28 mouse cellular contexts compared by ENCODE assay signal in genomic region chr6:37539403-37539802, GRCm38 (mm10). TPM values are rescaled to one million over a fixed set of nuclear protein-coding genes. Genes with fewer than 3 reads are reported as not detected.
A peak's percentile ranks its signal among the peaks of the same experiment; 100 is the strongest.
DNase-seq lines count a peak whose midpoint lies in the region; ATAC-seq and TF ChIP-seq lines count a peak whose summit lies in the region.
"Had no signal": no experiment of that assay in that cellular context is flagged by ENCODE, and none has a peak within 500 bp of the region (broad histone marks: within the 10 kb centered on the region; RNA-seq: fewer than 3 reads in every experiment).

No protein-coding gene starts in this region.

- WGBS in kidney, embryonic 16.5 days, result 63% methylated on average over 9 of the region's 9 CpGs
- WGBS in liver, embryonic 13.5 days (ENCODE audit: insufficient replicate concordance), result 72% methylated on average over 9 of the region's 9 CpGs
- 62% methylated on average over 9 of the region's 9 CpGs for WGBS in cerebellum, adult 2 months

- 0 out of 2 replicates have a peak overlapping the region, but pooled peaks have one; percentile 7 for H3K27ac ChIP-seq in kidney, embryonic 16.5 days (ENCODE audit: low read length)
- H3K27ac ChIP-seq in liver, embryonic 13.5 days, result peak overlapping the region; percentile 60
- H3K27ac ChIP-seq in cerebellum, adult 2 months (ENCODE audit: insufficient read depth, low read length), result no peak overlapping the region
- H3K27ac ChIP-seq: embryonic facial prominence, embryonic 10.5 days; embryonic facial prominence, embryonic 15.5 days; forebrain, embryonic 12.5 days; heart, embryonic 13.5 days; hindbrain, embryonic 15.5 days; lung, embryonic 15.5 days; midbrain, embryonic 10.5 days; stomach, embryonic 15.5 days had no signal

- H3K4me1 ChIP-seq in kidney, embryonic 16.5 days (ENCODE audit: insufficient read depth, low read length), result 0 out of 2 replicates have a peak, but pooled peaks cover 4% of the 10 kb centered on the region
- no peaks in the 10 kb centered on the region for H3K4me1 ChIP-seq in liver, embryonic 13.5 days (replicated peaks)
- H3K4me1 ChIP-seq in cerebellum, adult 2 months (ENCODE audit: control insufficient read depth, insufficient read depth, low read length), result 0 out of 2 replicates have a peak, but pooled peaks cover 2% of the 10 kb centered on the region
- H3K4me1 ChIP-seq: embryonic facial prominence, embryonic 15.5 days; forebrain, embryonic 12.5 days; hindbrain, embryonic 15.5 days; lung, embryonic 15.5 days; midbrain, embryonic 10.5 days; stomach, embryonic 15.5 days had no signal

- no peak for DNase-seq in kidney, postnatal 4 days
- DNase-seq in liver, embryonic 13.5 days, result no peak
- no peak for DNase-seq in liver
- DNase-seq in kidney, postnatal 36 days, result peak; percentile 35 to 58
- DNase-seq in cerebellum, adult 2 months, result no peak
- no peak for DNase-seq in embryo, embryonic 10 days (ENCODE audit: low spot score)
- DNase-seq: adrenal gland, adult 2 months; cerebellum, postnatal 14 days; forebrain, postnatal 0 days; gastrocnemius, postnatal 10 days; heart, postnatal 10 days; right cerebral cortex, postnatal 25 days had no signal

- no peak for ATAC-seq in kidney, embryonic 16.5 days (ENCODE audit: low FRiP score, low TSS enrichment)
- ATAC-seq in liver, embryonic 13.5 days (ENCODE audit: low read depth), result no peak
- ATAC-seq: CD4-positive, CD25-positive, alpha-beta regulatory T cell, adult 4 months; forebrain, postnatal 0 days; inflammation-experienced regulatory T-cells, adult 6 months; midbrain, embryonic 16.5 days had no signal

- no peak overlapping the region for H3K4me2 ChIP-seq in kidney, embryonic 16.5 days (replicated peaks; ENCODE audit: low read depth, low read length)
- no peak overlapping the region for H3K4me2 ChIP-seq in liver, embryonic 13.5 days
- H3K4me2 ChIP-seq: embryonic facial prominence, embryonic 15.5 days; forebrain, embryonic 12.5 days; heart, embryonic 13.5 days; hindbrain, embryonic 15.5 days; lung, embryonic 15.5 days; stomach, embryonic 15.5 days had no signal

- no peak overlapping the region for H3K9ac ChIP-seq in kidney, embryonic 16.5 days (replicated peaks; ENCODE audit: low read length)
- H3K9ac ChIP-seq in liver, embryonic 13.5 days, result no peak overlapping the region
- H3K9ac ChIP-seq: embryonic facial prominence, embryonic 15.5 days; forebrain, embryonic 12.5 days; forebrain, postnatal 0 days; heart, embryonic 13.5 days; hindbrain, embryonic 15.5 days; lung, embryonic 15.5 days; stomach, embryonic 15.5 days had no signal

- no peak overlapping the region for H3K4me3 ChIP-seq in kidney, embryonic 16.5 days (ENCODE audit: low read length)
- no peak overlapping the region for H3K4me3 ChIP-seq in liver, embryonic 13.5 days (replicated peaks)
- H3K4me3 ChIP-seq in cerebellum, adult 2 months (replicated peaks; ENCODE audit: insufficient read depth, low read depth, low read length), result no peak overlapping the region
- H3K4me3 ChIP-seq: embryonic facial prominence, embryonic 10.5 days; embryonic facial prominence, embryonic 15.5 days; forebrain, embryonic 12.5 days; heart, embryonic 13.5 days; hindbrain, embryonic 15.5 days; lung, embryonic 15.5 days; midbrain, embryonic 10.5 days; stomach, embryonic 15.5 days had no signal

- no peaks in the 10 kb centered on the region for H3K27me3 ChIP-seq in kidney, embryonic 16.5 days (ENCODE audit: insufficient read depth, low read length)
- no peaks in the 10 kb centered on the region for H3K27me3 ChIP-seq in liver, embryonic 13.5 days
- no peaks in the 10 kb centered on the region for H3K27me3 ChIP-seq in cerebellum, adult 2 months (ENCODE audit: control insufficient read depth, insufficient read depth, low read length)
- H3K27me3 ChIP-seq: embryonic facial prominence, embryonic 15.5 days; forebrain, embryonic 12.5 days; heart, embryonic 13.5 days; hindbrain, embryonic 15.5 days; lung, embryonic 15.5 days; stomach, embryonic 15.5 days had no signal

- no peak for TF ChIP-seq POLR2A in cerebellum, adult 2 months (IDR thresholded peaks at IDR 0.05; ENCODE audit: borderline replicate concordance, insufficient read depth, low read length)

- no peaks in the 10 kb centered on the region for H3K9me3 ChIP-seq in kidney, embryonic 16.5 days (ENCODE audit: low read length)
- H3K9me3 ChIP-seq in liver, embryonic 13.5 days (replicated peaks), result no peaks in the 10 kb centered on the region
- H3K9me3 ChIP-seq: embryonic facial prominence, embryonic 10.5 days; embryonic facial prominence, embryonic 15.5 days; forebrain, embryonic 12.5 days; heart, embryonic 13.5 days; hindbrain, embryonic 15.5 days; lung, embryonic 15.5 days; midbrain, embryonic 10.5 days; stomach, embryonic 15.5 days had no signal

- no peak for TF ChIP-seq CTCF in cerebellum, adult 2 months (IDR thresholded peaks at IDR 0.05; ENCODE audit: borderline replicate concordance, insufficient read depth, low read depth, low read length)

- no peaks in the 10 kb centered on the region for H3K36me3 ChIP-seq in kidney, embryonic 16.5 days (ENCODE audit: insufficient read depth, low read length)
- no peaks in the 10 kb centered on the region for H3K36me3 ChIP-seq in liver, embryonic 13.5 days
- H3K36me3 ChIP-seq: embryonic facial prominence, embryonic 10.5 days; embryonic facial prominence, embryonic 15.5 days; forebrain, embryonic 12.5 days; heart, embryonic 13.5 days; hindbrain, embryonic 15.5 days; lung, embryonic 15.5 days; midbrain, embryonic 10.5 days; stomach, embryonic 15.5 days had no signal

RNA-seq across cellular contexts. Expression of gene Akr1d1, which starts 9.4 kb away (rescaled TPM):
- polyA plus RNA-seq in kidney, embryonic 16.5 days (2015; fragmentation: Nextera tagmentation; extraction: Ambion mirVana), result 1.2 and 1.4 TPM in 2 replicates
- 0.73 and 1.2 TPM in 2 replicates for polyA plus RNA-seq in liver, embryonic 13.5 days (2015; fragmentation: Nextera tagmentation; extraction: Ambion mirVana)
- not detected in 2 replicates for polyA plus RNA-seq in cerebellum, adult 2 months (2012; rRNA removed)
- polyA plus RNA-seq: brain, embryonic 14.5 days; CD4-positive, CD25-positive, alpha-beta regulatory T cell, adult 4 months; cortical plate, adult 2 months; embryonic facial prominence, embryonic 10.5 days; forebrain, embryonic 12.5 days; forebrain, postnatal 0 days; gonadal fat pad, adult 2 months; heart, embryonic 13.5 days; hindbrain, embryonic 15.5 days; inflammation-experienced regulatory T-cells, adult 6 months; lung, embryonic 15.5 days; midbrain, embryonic 10.5 days; midbrain, embryonic 16.5 days; neural tube, embryonic 11.5 days had no signal

Comparison
In these comparisons a context has a peak if more than half of its experiments do, and no peak if none do; other contexts are left out.
1. DNase-seq: peak in kidney, postnatal 36 days (2 of 2); none in kidney, postnatal 4 days (0 of 2), liver, embryonic 13.5 days (single experiment), liver (single experiment), cerebellum, adult 2 months (0 of 2) and embryo, embryonic 10 days (single experiment).